Comparison of ENCODE assay signal across 27 mouse cellular contexts in genomic region chr3:40793783-40794182, GRCm38 (mm10). TPM values are rescaled to one million over a fixed set of nuclear protein-coding genes. Genes with fewer than 3 reads are reported as not detected.
A peak's percentile ranks its signal among the peaks of the same experiment; 100 is the strongest.
DNase-seq lines count a peak whose midpoint lies in the region; ATAC-seq and TF ChIP-seq lines count a peak whose summit lies in the region.
"Had no signal": no experiment of that assay in that cellular context is flagged by ENCODE, and none has a peak within 500 bp of the region (broad histone marks: within the 10 kb centered on the region; RNA-seq: fewer than 3 reads in every experiment).

No protein-coding gene starts in this region.

- TF ChIP-seq POLR2A in CH12.LX (IDR thresholded peaks at IDR 0.05; ENCODE audit: low read depth, low read length), result no peak

- H3K4me2 ChIP-seq in intestine, postnatal 0 days (replicated peaks; ENCODE audit: low read depth), result no peak overlapping the region
- no peak overlapping the region for H3K4me2 ChIP-seq in intestine, embryonic 15.5 days (replicated peaks)
- H3K4me2 ChIP-seq in CH12.LX (ENCODE audit: insufficient read depth, low read depth, poor library complexity, severe bottlenecking), result no peak overlapping the region
- H3K4me2 ChIP-seq: forebrain, embryonic 13.5 days; heart, embryonic 12.5 days; heart, embryonic 15.5 days; hindbrain, embryonic 13.5 days had no signal

- no peaks in the 10 kb centered on the region for H3K4me1 ChIP-seq in intestine, postnatal 0 days (replicated peaks; ENCODE audit: control insufficient read depth, insufficient read depth, low read length)
- no peaks in the 10 kb centered on the region for H3K4me1 ChIP-seq in intestine, embryonic 15.5 days (replicated peaks)
- peaks cover 0 to 5% of the 10 kb centered on the region in 2 experiments; a peak in 2 of 4 replicates for H3K4me1 ChIP-seq in CH12.LX (ENCODE audit: control insufficient read depth in 1 of 2, insufficient read depth in 2 of 2)
- H3K4me1 ChIP-seq in ES-E14 (ENCODE audit: control insufficient read depth in 2 of 2, insufficient read depth in 2 of 2, low read length in 2 of 2, poor library complexity in 1 of 2), result peaks cover 0 to 2% of the 10 kb centered on the region in 2 experiments; a peak in 1 of 4 replicates
- H3K4me1 ChIP-seq: forebrain, embryonic 10.5 days; forebrain, embryonic 13.5 days; heart, embryonic 12.5 days; heart, embryonic 15.5 days; hindbrain, embryonic 10.5 days; hindbrain, embryonic 13.5 days had no signal

- 89% methylated on average over 2 of the region's 2 CpGs for WGBS in intestine, postnatal 0 days
- WGBS in intestine, embryonic 15.5 days, result 90% methylated on average over 2 of the region's 2 CpGs

- no peak for ATAC-seq in intestine, postnatal 0 days
- no peak for ATAC-seq in intestine, embryonic 15.5 days
- ATAC-seq: activated CD4-positive, CD25-positive, alpha-beta regulatory T cell, adult 4 months; CD4-positive, CD25-positive, alpha-beta regulatory T cell, adult 4 months; forebrain, embryonic 13.5 days; forebrain, embryonic 16.5 days had no signal

- H3K9ac ChIP-seq in intestine, postnatal 0 days (ENCODE audit: low read depth, low read length), result no peak overlapping the region
- no peak overlapping the region for H3K9ac ChIP-seq in intestine, embryonic 15.5 days
- H3K9ac ChIP-seq in CH12.LX (ENCODE audit: insufficient read depth, low read depth) (no peak overlapping the region), ES-E14 (ENCODE audit: insufficient read depth, low read depth, low read length, poor library complexity, severe bottlenecking) (no peak overlapping the region)
- H3K9ac ChIP-seq: forebrain, embryonic 13.5 days; heart, embryonic 12.5 days; heart, embryonic 15.5 days; hindbrain, embryonic 13.5 days had no signal

- no peaks in the 10 kb centered on the region for H3K9me3 ChIP-seq in intestine, postnatal 0 days (ENCODE audit: control insufficient read depth)
- H3K9me3 ChIP-seq in intestine, embryonic 15.5 days, result no peaks in the 10 kb centered on the region
- H3K9me3 ChIP-seq in CH12.LX (replicated peaks; ENCODE audit: low read length) (no peaks in the 10 kb centered on the region), ES-E14 (ENCODE audit: control insufficient read depth, insufficient read depth, low read depth, low read length) (no peaks in the 10 kb centered on the region)
- H3K9me3 ChIP-seq: forebrain, embryonic 10.5 days; forebrain, embryonic 13.5 days; G1E; heart, embryonic 12.5 days; heart, embryonic 15.5 days; hindbrain, embryonic 10.5 days; hindbrain, embryonic 13.5 days had no signal

- no peak for TF ChIP-seq EP300 in CH12.LX (IDR thresholded peaks at IDR 0.05; ENCODE audit: low read length)

- in situ Hi-C loops in CH12.LX (cut with MboI; ENCODE audit: low pct_ligation_motif_present, low pct_unique_long_range_greater_than_20kb, low sequenced_read_pairs) (loop anchor here (25.0 kb wide), 1 partner anchor 194 kb away; no protein-coding TSS in a partner anchor), ES-E14 (cut with MboI; ENCODE audit: low sequenced_read_pairs in 2 of 2, unreplicated experiment in 2 of 2) (no loop called here)

- intact Hi-C loops in left cerebral cortex, adult 2 months (cut with DNase I), result loop anchor here (5.0 kb wide), 1 partner anchor 36 kb away; no protein-coding TSS in a partner anchor

- dilution Hi-C loops in CH12.LX (cut with MboI; ENCODE audit: extremely low pct_ligation_motif_present, extremely low pct_unique_long_range_greater_than_20kb, low sequenced_read_pairs), result no loop called here

- TF ChIP-seq CTCF in intestine, postnatal 0 days (IDR thresholded peaks at IDR 0.05; ENCODE audit: low read depth), result peak; percentile 12; the same call in 1 of the 2 replicates
- peak; percentile 3; the same call in 1 of the 2 replicates for TF ChIP-seq CTCF in left cerebral cortex, adult 2 months (IDR thresholded peaks at IDR 0.05)
- peak in 1 of 2 experiments; percentile 54; a peak in 2 of 4 replicates for TF ChIP-seq CTCF in CH12.LX (conservative IDR thresholded peaks at IDR 0.05 in 1 of 2, IDR thresholded peaks at IDR 0.05 in 1 of 2; ENCODE audit: low read depth in 2 of 2, low read length in 2 of 2)

- no peaks in the 10 kb centered on the region for H3K27me3 ChIP-seq in intestine, postnatal 0 days (replicated peaks; ENCODE audit: control insufficient read depth, insufficient read depth, low read length)
- H3K27me3 ChIP-seq in intestine, embryonic 15.5 days (replicated peaks), result no peaks in the 10 kb centered on the region
- H3K27me3 ChIP-seq in CH12.LX (replicated peaks), result no peaks in the 10 kb centered on the region
- H3K27me3 ChIP-seq: forebrain, embryonic 13.5 days; heart, embryonic 12.5 days; heart, embryonic 15.5 days; hindbrain, embryonic 13.5 days had no signal

- no peak for DNase-seq in left cerebral cortex, adult 2 months (ENCODE audit: extremely low spot score in 1 of 2, low spot score in 2 of 2)
- DNase-seq in left cerebral cortex, adult 18-20 months (ENCODE audit: low spot score in 2 of 2), result no peak
- no peak for DNase-seq in CH12.LX (ENCODE audit: extremely low read depth)
- no peak for DNase-seq in ES-E14 (ENCODE audit: low read depth, low spot score)
- DNase-seq in retina, embryonic 14.5 days (ENCODE audit: low spot score), result no peak
- no peak for DNase-seq in adrenal gland, adult 8-10 months
- DNase-seq: adrenal gland, postnatal 10 days; adrenal gland, postnatal 36 days; cerebellum, adult 18-20 months; cerebellum, adult 9-10 months; cerebellum, postnatal 14 days; gastrocnemius, postnatal 10 days; gastrocnemius, postnatal 36 days; heart, postnatal 10 days; heart, postnatal 36 days had no signal

- no peak overlapping the region for H3K27ac ChIP-seq in intestine, postnatal 0 days (ENCODE audit: low read depth, low read length)
- no peak overlapping the region for H3K27ac ChIP-seq in intestine, embryonic 15.5 days
- no peak overlapping the region for H3K27ac ChIP-seq in left cerebral cortex, adult 2 months
- H3K27ac ChIP-seq in CH12.LX (ENCODE audit: insufficient read depth, low read depth) (no peak overlapping the region), ES-E14 (ENCODE audit: insufficient read depth, low read depth, low read length, poor library complexity, severe bottlenecking) (no peak overlapping the region)
- H3K27ac ChIP-seq: forebrain, embryonic 10.5 days; forebrain, embryonic 13.5 days; heart, embryonic 15.5 days; hindbrain, embryonic 10.5 days; hindbrain, embryonic 13.5 days had no signal

- H3K36me3 ChIP-seq in intestine, postnatal 0 days (ENCODE audit: control insufficient read depth, insufficient read depth), result 0 out of 2 replicates have a peak, but pooled peaks cover 4% of the 10 kb centered on the region
- H3K36me3 ChIP-seq in intestine, embryonic 15.5 days, result no peaks in the 10 kb centered on the region
- H3K36me3 ChIP-seq in CH12.LX (replicated peaks in 1 of 2; ENCODE audit: control insufficient read depth in 1 of 2, insufficient read depth in 1 of 2, low read length in 1 of 2), result peaks cover 0 to 2% of the 10 kb centered on the region in 2 experiments
- H3K36me3 ChIP-seq in ES-E14 (ENCODE audit: control insufficient read depth, insufficient read depth, low read length, poor library complexity, severe bottlenecking), result no peaks in the 10 kb centered on the region

- no peak overlapping the region for H3K4me3 ChIP-seq in intestine, postnatal 0 days (ENCODE audit: low read depth, low read length)
- H3K4me3 ChIP-seq in intestine, embryonic 15.5 days (replicated peaks), result no peak overlapping the region
- H3K4me3 ChIP-seq in left cerebral cortex, adult 2 months, result no peak overlapping the region
- H3K4me3 ChIP-seq in CH12.LX (replicated peaks in 1 of 3; ENCODE audit: low read depth in 2 of 3, low read length in 2 of 3, poor library complexity in 1 of 3) (no peak overlapping the region), ES-E14 (ENCODE audit: insufficient read depth in 1 of 2, low read depth in 1 of 2, low read length in 2 of 2, poor library complexity in 1 of 2, severe bottlenecking in 1 of 2) (no peak overlapping the region)
- H3K4me3 ChIP-seq: forebrain, embryonic 10.5 days; forebrain, embryonic 13.5 days; heart, embryonic 12.5 days; heart, embryonic 15.5 days; hindbrain, embryonic 10.5 days; hindbrain, embryonic 13.5 days had no signal

- no peaks in the 10 kb centered on the region for H3K79me2 ChIP-seq in CH12.LX (replicated peaks; ENCODE audit: control insufficient read depth, extremely low read depth, insufficient read depth, poor library complexity, severe bottlenecking)

- TF ChIP-seq RAD21 in CH12.LX (IDR thresholded peaks at IDR 0.05; ENCODE audit: low read depth, low read length), result no peak

RNA-seq across cellular contexts. Expression of gene Plk4, which starts 6.0 kb away (rescaled TPM):
- polyA plus RNA-seq in intestine, postnatal 0 days (2015; fragmentation: Nextera tagmentation; extraction: Ambion mirVana), result 9.1 and 10.9 TPM in 2 replicates
- 40.0 and 44.5 TPM in 2 replicates for polyA plus RNA-seq in intestine, embryonic 15.5 days (2015; fragmentation: Nextera tagmentation; extraction: Ambion mirVana)
- 1 to 10 TPM; 3.5 to 4.2 TPM for total RNA-seq in left cerebral cortex, adult 2 months (2021)
- 1 to 10 TPM; 4.3 to 5.3 TPM for total RNA-seq in left cerebral cortex, adult 18-20 months (2021)
- total RNA-seq in CH12.LX (2012; rRNA removed), result 39.2 and 41.1 TPM in 2 replicates
- total RNA-seq in CH12.LX (2014; rRNA removed), result 43.2 and 46.0 TPM in 2 replicates
- polyA plus RNA-seq in CH12.LX (2012; ENCODE audit: insufficient read length, low read depth), result 36.3 and 39.0 TPM in 2 replicates
- 67.7 and 73.8 TPM in 2 replicates for total RNA-seq in ES-E14 (2012; rRNA removed)
- 1 to 10 TPM; 4.2 to 8.7 (median 5.5) TPM for total RNA-seq in adrenal gland, adult 8-10 months (2022)

RNA-seq across cellular contexts. Expression of gene Hspa4l, which starts 49.5 kb away (rescaled TPM):
- polyA plus RNA-seq in intestine, postnatal 0 days (2015; fragmentation: Nextera tagmentation; extraction: Ambion mirVana), result 8.4 and 9.2 TPM in 2 replicates
- 13.9 and 14.4 TPM in 2 replicates for polyA plus RNA-seq in intestine, embryonic 15.5 days (2015; fragmentation: Nextera tagmentation; extraction: Ambion mirVana)
- 100 to 1,000 TPM; 167 to 172 TPM for total RNA-seq in left cerebral cortex, adult 2 months (2021)
- 100 to 1,000 TPM; 178 to 183 TPM for total RNA-seq in left cerebral cortex, adult 18-20 months (2021)
- total RNA-seq in CH12.LX (2012; rRNA removed) (4.4 and 5.3 TPM in 2 replicates), CH12.LX (2014; rRNA removed) (1.7 and 2.1 TPM in 2 replicates), ES-E14 (2012; rRNA removed) (4.0 and 8.7 TPM in 2 replicates)
- 2.3 and 3.8 TPM in 2 replicates for polyA plus RNA-seq in CH12.LX (2012; ENCODE audit: insufficient read length, low read depth)
- 100 to 1,000 TPM in 1 of 4 experiments, 10 to 100 TPM in 3; 68.7 to 102 (median 70.5) TPM for total RNA-seq in adrenal gland, adult 8-10 months (2022)

RNA-seq across cellular contexts. Expression of gene Mfsd8, which starts 52.9 kb away (rescaled TPM):
- 7.8 and 9.1 TPM in 2 replicates for polyA plus RNA-seq in intestine, postnatal 0 days (2015; fragmentation: Nextera tagmentation; extraction: Ambion mirVana)
- 5.2 and 6.1 TPM in 2 replicates for polyA plus RNA-seq in intestine, embryonic 15.5 days (2015; fragmentation: Nextera tagmentation; extraction: Ambion mirVana)
- total RNA-seq in left cerebral cortex, adult 2 months (2021), result 10 to 100 TPM; 16.7 to 18.1 TPM
- total RNA-seq in left cerebral cortex, adult 18-20 months (2021), result 10 to 100 TPM; 17.9 to 21.1 TPM
- total RNA-seq in CH12.LX (2012; rRNA removed) (3.8 and 4.1 TPM in 2 replicates), CH12.LX (2014; rRNA removed) (7.7 and 8.0 TPM in 2 replicates), ES-E14 (2012; rRNA removed) (7.7 and 8.8 TPM in 2 replicates)
- 6.0 and 10.0 TPM in 2 replicates for polyA plus RNA-seq in CH12.LX (2012; ENCODE audit: insufficient read length, low read depth)
- 10 to 100 TPM; 18.8 to 28.4 (median 20.2) TPM for total RNA-seq in adrenal gland, adult 8-10 months (2022)

RNA-seq across cellular contexts. Expression of gene Abhd18, which starts 53.0 kb away (rescaled TPM):
- polyA plus RNA-seq in intestine, postnatal 0 days (2015; fragmentation: Nextera tagmentation; extraction: Ambion mirVana), result 10.3 and 11.9 TPM in 2 replicates
- polyA plus RNA-seq in intestine, embryonic 15.5 days (2015; fragmentation: Nextera tagmentation; extraction: Ambion mirVana), result 8.1 and 8.9 TPM in 2 replicates
- total RNA-seq in left cerebral cortex, adult 2 months (2021), result 10 to 100 TPM; 12.9 to 14.0 TPM
- 10 to 100 TPM; 11.9 to 13.8 TPM for total RNA-seq in left cerebral cortex, adult 18-20 months (2021)
- 3.2 and 8.5 TPM in 2 replicates for total RNA-seq in CH12.LX (2012; rRNA removed)
- total RNA-seq in CH12.LX (2014; rRNA removed), result 12.2 and 13.4 TPM in 2 replicates
- polyA plus RNA-seq in CH12.LX (2012; ENCODE audit: insufficient read length, low read depth), result 3.7 and 4.7 TPM in 2 replicates
- total RNA-seq in ES-E14 (2012; rRNA removed), result 1.7 and 3.1 TPM in 2 replicates
- total RNA-seq in adrenal gland, adult 8-10 months (2022), result 1 to 10 TPM; 4.4 to 8.6 (median 6.9) TPM
